Mouse (Mus musculus): ENCODE measurements at regions not wholly inside any gene's neighbourhood (a gene's known extent, or its start where the extent isn't known, plus 50 kb on each side); places are given as distances from the start of the nearest gene placed in this dataset.

- Histone ChIP-seq H3K9me3 (peaks cover 33% of the 10 kb centered on the region), H3K4me3 (replicated peaks) (no peak overlapping the region), H3K4me1 (no peaks in the 10 kb centered on the region), H3K27me3 (replicated peaks) (no peaks in the 10 kb centered on the region), H3K36me3 (replicated peaks; ENCODE audit: low read length) (no peaks in the 10 kb centered on the region)
- TF ChIP-seq GATA1 (IDR thresholded peaks at IDR 0.05; ENCODE audit: borderline replicate concordance, low read length) = no peak
- no peak for TF ChIP-seq FLI1 (IDR thresholded peaks at IDR 0.05; ENCODE audit: low read length)
Observed at GRCm38 (mm10) chr10:91734691-91735090, 553.6 kb upstream of the Tmpo start.

GRCm38 (mm10) chr10:91732007-91732589 lies 551.0 kb upstream of the Tmpo start:
- TF ChIP-seq FLI1 (IDR thresholded peaks at IDR 0.05; ENCODE audit: low read length) (no peak), GATA1 (IDR thresholded peaks at IDR 0.05; ENCODE audit: borderline replicate concordance, low read length) (no peak)
- H3K27me3 ChIP-seq (replicated peaks) = no peaks in the 10 kb centered on the region
- no peak overlapping the region for H3K4me3 ChIP-seq (replicated peaks)
- peaks cover 40% of the 10 kb centered on the region for H3K9me3 ChIP-seq
- H3K36me3 ChIP-seq (replicated peaks; ENCODE audit: low read length) = no peaks in the 10 kb centered on the region
- no peaks in the 10 kb centered on the region for H3K4me1 ChIP-seq

DNA sequence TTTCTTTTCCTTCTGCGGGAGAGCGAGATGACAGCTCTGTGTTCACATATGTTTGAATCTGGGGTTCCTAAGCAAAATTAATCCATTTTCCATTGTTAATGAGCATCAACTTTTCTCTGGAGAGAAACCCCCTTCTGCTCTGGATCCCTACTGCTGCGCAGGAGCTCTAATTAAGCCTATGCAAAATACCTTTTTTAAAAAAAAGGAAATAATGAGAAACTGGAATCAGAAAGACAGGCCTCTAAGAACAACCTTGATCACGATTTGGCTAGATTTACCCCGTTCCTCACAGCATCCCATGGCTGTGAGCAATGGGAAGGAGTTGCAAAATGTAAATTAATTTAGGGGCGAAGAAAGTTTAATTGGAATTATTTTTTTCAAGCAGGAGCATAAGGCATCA lies 548.9 kb upstream of the Tmpo start:
- H3K4me1 ChIP-seq = no peaks in the 10 kb centered on the region
- no peaks in the 10 kb centered on the region for H3K27me3 ChIP-seq (replicated peaks)
- no peaks in the 10 kb centered on the region for H3K36me3 ChIP-seq (replicated peaks; ENCODE audit: low read length)
- no peak for TF ChIP-seq FLI1 (IDR thresholded peaks at IDR 0.05; ENCODE audit: low read length)
- no peak for TF ChIP-seq GATA1 (IDR thresholded peaks at IDR 0.05; ENCODE audit: borderline replicate concordance, low read length)
- no peak overlapping the region for H3K4me3 ChIP-seq (replicated peaks)
- peaks cover 35% of the 10 kb centered on the region for H3K9me3 ChIP-seq

GRCm38 (mm10) chr10:91719561-91720371 lies 538.7 kb upstream of the Tmpo start:
- peaks cover 27% of the 10 kb centered on the region for H3K9me3 ChIP-seq
- TF ChIP-seq GATA1 (IDR thresholded peaks at IDR 0.05; ENCODE audit: borderline replicate concordance, low read length) (no peak), FLI1 (IDR thresholded peaks at IDR 0.05; ENCODE audit: low read length) (no peak)
- H3K36me3 ChIP-seq (replicated peaks; ENCODE audit: low read length) = no peaks in the 10 kb centered on the region
- H3K27me3 ChIP-seq (replicated peaks) = no peaks in the 10 kb centered on the region
- no peak overlapping the region for H3K4me3 ChIP-seq (replicated peaks)
- H3K4me1 ChIP-seq = no peaks in the 10 kb centered on the region

GRCm38 (mm10) chr10:91716604-91717003 lies 535.5 kb upstream of the Tmpo start:
- Histone ChIP-seq H3K4me1 (no peaks in the 10 kb centered on the region), H3K4me3 (replicated peaks) (no peak overlapping the region), H3K36me3 (replicated peaks; ENCODE audit: low read length) (no peaks in the 10 kb centered on the region), H3K9me3 (peaks cover 32% of the 10 kb centered on the region), H3K27me3 (replicated peaks) (no peaks in the 10 kb centered on the region)
- TF ChIP-seq GATA1 (IDR thresholded peaks at IDR 0.05; ENCODE audit: borderline replicate concordance, low read length) (no peak), FLI1 (IDR thresholded peaks at IDR 0.05; ENCODE audit: low read length) (no peak)

- Histone ChIP-seq H3K27me3 (replicated peaks) (no peaks in the 10 kb centered on the region), H3K9me3 (peaks cover 20% of the 10 kb centered on the region), H3K4me1 (no peaks in the 10 kb centered on the region), H3K4me3 (replicated peaks) (no peak overlapping the region), H3K36me3 (replicated peaks; ENCODE audit: low read length) (no peaks in the 10 kb centered on the region)
- TF ChIP-seq GATA1 (IDR thresholded peaks at IDR 0.05; ENCODE audit: borderline replicate concordance, low read length) = no peak
- no peak for TF ChIP-seq FLI1 (IDR thresholded peaks at IDR 0.05; ENCODE audit: low read length)
Observed at GRCm38 (mm10) chr10:91714648-91715047, 533.5 kb upstream of the Tmpo start.

DNA sequence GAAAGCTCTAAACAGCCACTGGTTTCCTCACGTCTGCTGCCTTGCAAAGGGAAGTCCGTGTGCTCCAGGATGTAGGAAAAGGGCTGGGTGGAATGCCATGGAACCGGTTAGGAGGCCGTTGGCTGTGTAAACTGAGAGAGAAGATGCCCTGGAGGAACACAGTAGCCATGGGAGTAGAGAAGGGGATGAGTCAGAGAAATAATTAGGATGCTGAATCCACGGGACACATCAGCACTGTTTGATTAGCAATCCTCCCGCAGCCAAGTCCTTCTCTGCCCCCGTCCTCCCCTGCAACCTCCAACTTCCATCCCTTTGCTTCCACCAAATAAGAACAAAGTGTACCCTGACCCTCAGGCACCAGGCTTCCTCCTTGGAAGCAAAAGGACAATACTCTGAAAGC lies 532.4 kb upstream of the Tmpo start:
- H3K36me3 ChIP-seq (replicated peaks; ENCODE audit: low read length) = no peaks in the 10 kb centered on the region
- H3K9me3 ChIP-seq = peaks cover 17% of the 10 kb centered on the region
- no peaks in the 10 kb centered on the region for H3K4me1 ChIP-seq
- TF ChIP-seq GATA1 (IDR thresholded peaks at IDR 0.05; ENCODE audit: borderline replicate concordance, low read length) (no peak), FLI1 (IDR thresholded peaks at IDR 0.05; ENCODE audit: low read length) (no peak)
- H3K27me3 ChIP-seq (replicated peaks) = no peaks in the 10 kb centered on the region
- no peak overlapping the region for H3K4me3 ChIP-seq (replicated peaks)

- Histone ChIP-seq H3K27me3 (replicated peaks) (no peaks in the 10 kb centered on the region), H3K36me3 (replicated peaks; ENCODE audit: low read length) (no peaks in the 10 kb centered on the region), H3K4me3 (replicated peaks) (no peak overlapping the region), H3K4me1 (no peaks in the 10 kb centered on the region), H3K9me3 (peaks cover 24% of the 10 kb centered on the region)
- TF ChIP-seq GATA1 (IDR thresholded peaks at IDR 0.05; ENCODE audit: borderline replicate concordance, low read length) (no peak), FLI1 (IDR thresholded peaks at IDR 0.05; ENCODE audit: low read length) (no peak)
Observed at GRCm38 (mm10) chr10:91706816-91707215, 525.7 kb upstream of the Tmpo start.

- TF ChIP-seq GATA1 (IDR thresholded peaks at IDR 0.05; ENCODE audit: borderline replicate concordance, low read length) (no peak), FLI1 (IDR thresholded peaks at IDR 0.05; ENCODE audit: low read length) (no peak)
- H3K27me3 ChIP-seq (replicated peaks) = no peaks in the 10 kb centered on the region
- no peaks in the 10 kb centered on the region for H3K4me1 ChIP-seq
- H3K4me3 ChIP-seq (replicated peaks) = no peak overlapping the region
- H3K9me3 ChIP-seq = peaks cover 24% of the 10 kb centered on the region
- no peaks in the 10 kb centered on the region for H3K36me3 ChIP-seq (replicated peaks; ENCODE audit: low read length)
Observed at GRCm38 (mm10) chr10:91704751-91705150, 523.6 kb upstream of the Tmpo start.

GRCm38 (mm10) chr10:91701822-91702221 lies 520.7 kb upstream of the Tmpo start:
- Histone ChIP-seq H3K27me3 (replicated peaks) (no peaks in the 10 kb centered on the region), H3K4me3 (replicated peaks) (no peak overlapping the region)

More at GRCm38 (mm10) chr10:91701822-91702221, 520.7 kb upstream of the Tmpo start:
- no peaks in the 10 kb centered on the region for H3K36me3 ChIP-seq (replicated peaks; ENCODE audit: low read length)
- no peaks in the 10 kb centered on the region for H3K4me1 ChIP-seq
- TF ChIP-seq GATA1 (IDR thresholded peaks at IDR 0.05; ENCODE audit: borderline replicate concordance, low read length) = no peak
- no peak for TF ChIP-seq FLI1 (IDR thresholded peaks at IDR 0.05; ENCODE audit: low read length)
- H3K9me3 ChIP-seq = peaks cover 23% of the 10 kb centered on the region

Data from megakaryocyte, embryonic 14.5 days (primary cell).